In the genomic region with DNA sequence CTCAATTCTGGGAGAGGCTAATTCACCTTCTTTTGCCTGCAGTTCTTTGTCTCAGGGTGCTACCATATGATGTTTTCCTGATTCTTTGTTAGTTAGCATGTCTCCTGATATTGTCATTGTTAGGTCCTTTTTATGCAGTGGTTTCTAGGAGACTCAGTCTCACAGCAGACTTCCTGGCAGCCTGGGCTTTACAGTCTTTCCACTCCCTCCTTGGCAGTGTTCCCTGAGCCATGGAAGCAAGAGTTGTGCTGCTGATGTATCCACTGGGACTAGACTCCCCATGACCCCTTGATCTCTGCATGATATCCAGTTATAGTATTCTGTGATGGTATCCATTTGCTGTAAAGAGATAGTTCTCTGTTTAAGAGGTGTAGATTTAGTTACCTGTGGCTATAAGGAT, we compare ENCODE assay signal across 16 mouse cellular contexts.
A peak's percentile ranks its signal among the peaks of the same experiment; 100 is the strongest.
DNase-seq lines count a peak whose midpoint lies in the region; ATAC-seq and TF ChIP-seq lines count a peak whose summit lies in the region.
"Had no signal": no experiment of that assay in that cellular context is flagged by ENCODE, and none has a peak within 500 bp of the region (broad histone marks: within the 10 kb centered on the region; RNA-seq: fewer than 3 reads in every experiment).

No protein-coding gene starts in this region.

- peak; percentile 47 for DNase-seq in forebrain, embryonic 14.5 days (ENCODE audit: low spot score)
- DNase-seq in forebrain, embryonic 11.5 days (ENCODE audit: low spot score) = no peak
- no peak for DNase-seq in midbrain, embryonic 10.5 days (ENCODE audit: low spot score)
- DNase-seq in urinary bladder, postnatal 36 days (ENCODE audit: low spot score in 2 of 2) = no peak
- no peak for DNase-seq in frontal cortex, postnatal 14 days (ENCODE audit: low spot score in 2 of 2)
- DNase-seq: cerebellum, postnatal 36 days; gastrocnemius, postnatal 14 days; right cerebral cortex, postnatal 4 days had no signal

- H3K9me3 ChIP-seq in forebrain, embryonic 14.5 days (replicated peaks; ENCODE audit: control insufficient read depth, low read length) = no peaks in the 10 kb centered on the region
- H3K9me3 ChIP-seq in forebrain, embryonic 11.5 days (ENCODE audit: control insufficient read depth, low read length) = no peaks in the 10 kb centered on the region
- no peaks in the 10 kb centered on the region for H3K9me3 ChIP-seq in midbrain, embryonic 13.5 days
- no peaks in the 10 kb centered on the region for H3K9me3 ChIP-seq in midbrain, embryonic 10.5 days (replicated peaks)
- no peaks in the 10 kb centered on the region for H3K9me3 ChIP-seq in midbrain, embryonic 15.5 days
- H3K9me3 ChIP-seq: embryonic facial prominence, embryonic 15.5 days; intestine, embryonic 15.5 days; limb, embryonic 12.5 days had no signal

- ATAC-seq in forebrain, embryonic 14.5 days = peak; percentile 27; the same call in 1 of the 2 replicates
- no peak for ATAC-seq in forebrain, embryonic 11.5 days (replicated peaks; ENCODE audit: low FRiP score)
- 0 out of 2 replicates have a peak, but pooled peaks have one; percentile 48 for ATAC-seq in midbrain, embryonic 13.5 days
- 0 out of 2 replicates have a peak, but pooled peaks have one; percentile 15 for ATAC-seq in midbrain, embryonic 15.5 days (replicated peaks)
- ATAC-seq: intestine, embryonic 15.5 days; Patski had no signal

- no peak overlapping the region for H3K4me3 ChIP-seq in forebrain, embryonic 14.5 days (ENCODE audit: low read depth, low read length)
- H3K4me3 ChIP-seq in forebrain, embryonic 11.5 days (ENCODE audit: low read depth, low read length) = no peak overlapping the region
- no peak overlapping the region for H3K4me3 ChIP-seq in midbrain, embryonic 13.5 days (replicated peaks)
- H3K4me3 ChIP-seq in midbrain, embryonic 10.5 days = no peak overlapping the region
- H3K4me3 ChIP-seq in embryonic fibroblast, embryonic 13.5 days (ENCODE audit: insufficient read depth, low read length) = no peak overlapping the region
- no peak overlapping the region for H3K4me3 ChIP-seq in midbrain, embryonic 15.5 days
- H3K4me3 ChIP-seq: embryonic facial prominence, embryonic 15.5 days; intestine, embryonic 15.5 days; limb, embryonic 12.5 days had no signal

- TF ChIP-seq CTCF in embryonic fibroblast, embryonic 13.5 days (IDR thresholded peaks at IDR 0.05; ENCODE audit: borderline replicate concordance, insufficient read depth, low read length) = no peak

- no peaks in the 10 kb centered on the region for H3K27me3 ChIP-seq in forebrain, embryonic 14.5 days (replicated peaks; ENCODE audit: control insufficient read depth, insufficient read depth, low read length)
- H3K27me3 ChIP-seq in forebrain, embryonic 11.5 days (ENCODE audit: control insufficient read depth, insufficient read depth, low read length) = no peaks in the 10 kb centered on the region
- H3K27me3 ChIP-seq in midbrain, embryonic 13.5 days = no peaks in the 10 kb centered on the region
- no peaks in the 10 kb centered on the region for H3K27me3 ChIP-seq in midbrain, embryonic 10.5 days (ENCODE audit: low read depth, poor library complexity, severe bottlenecking)
- no peaks in the 10 kb centered on the region for H3K27me3 ChIP-seq in midbrain, embryonic 15.5 days (replicated peaks)
- H3K27me3 ChIP-seq: embryonic facial prominence, embryonic 15.5 days; intestine, embryonic 15.5 days; limb, embryonic 12.5 days; Patski had no signal

- H3K27ac ChIP-seq in forebrain, embryonic 14.5 days (ENCODE audit: low read depth, low read length) = no peak overlapping the region
- no peak overlapping the region for H3K27ac ChIP-seq in forebrain, embryonic 11.5 days (ENCODE audit: low read depth, low read length)
- no peak overlapping the region for H3K27ac ChIP-seq in midbrain, embryonic 13.5 days
- no peak overlapping the region for H3K27ac ChIP-seq in midbrain, embryonic 10.5 days (replicated peaks)
- H3K27ac ChIP-seq in embryonic fibroblast, embryonic 13.5 days (ENCODE audit: insufficient read depth, low read length) = peak overlapping the region; percentile 72; the same call in 1 of the 2 replicates
- 0 out of 2 replicates have a peak overlapping the region, but pooled peaks have one; percentile 25 for H3K27ac ChIP-seq in midbrain, embryonic 15.5 days
- H3K27ac ChIP-seq: embryonic facial prominence, embryonic 15.5 days; intestine, embryonic 15.5 days; limb, embryonic 12.5 days; stomach, postnatal 0 days had no signal

- no peaks in the 10 kb centered on the region; the same call in 1 of the 2 replicates for H3K4me1 ChIP-seq in forebrain, embryonic 14.5 days (ENCODE audit: control insufficient read depth, insufficient read depth, low read length)
- H3K4me1 ChIP-seq in forebrain, embryonic 11.5 days (replicated peaks; ENCODE audit: control insufficient read depth, insufficient read depth, low read length) = no peaks in the 10 kb centered on the region
- H3K4me1 ChIP-seq in midbrain, embryonic 13.5 days (replicated peaks) = peaks cover 8% of the 10 kb centered on the region
- no peaks in the 10 kb centered on the region for H3K4me1 ChIP-seq in midbrain, embryonic 10.5 days
- H3K4me1 ChIP-seq in embryonic fibroblast, embryonic 13.5 days (ENCODE audit: control insufficient read depth, insufficient read depth, low read length) = peaks cover 5% of the 10 kb centered on the region; the same call in 1 of the 2 replicates
- 0 out of 2 replicates have a peak, but pooled peaks cover 13% of the 10 kb centered on the region for H3K4me1 ChIP-seq in midbrain, embryonic 15.5 days
- H3K4me1 ChIP-seq: intestine, embryonic 15.5 days; limb, embryonic 12.5 days had no signal

- H3K9ac ChIP-seq in forebrain, embryonic 14.5 days (ENCODE audit: low read length) = no peak overlapping the region
- no peak overlapping the region for H3K9ac ChIP-seq in forebrain, embryonic 11.5 days (ENCODE audit: low read length)
- no peak overlapping the region for H3K9ac ChIP-seq in midbrain, embryonic 13.5 days (replicated peaks)
- no peak overlapping the region for H3K9ac ChIP-seq in midbrain, embryonic 15.5 days
- H3K9ac ChIP-seq: embryonic facial prominence, embryonic 15.5 days; intestine, embryonic 15.5 days; limb, embryonic 12.5 days had no signal

- H3K36me3 ChIP-seq in forebrain, embryonic 14.5 days (ENCODE audit: control insufficient read depth, insufficient read depth, low read length) = no peaks in the 10 kb centered on the region
- no peaks in the 10 kb centered on the region for H3K36me3 ChIP-seq in forebrain, embryonic 11.5 days (ENCODE audit: control insufficient read depth, insufficient read depth, low read length)
- H3K36me3 ChIP-seq in midbrain, embryonic 13.5 days = no peaks in the 10 kb centered on the region
- no peaks in the 10 kb centered on the region for H3K36me3 ChIP-seq in midbrain, embryonic 10.5 days
- H3K36me3 ChIP-seq in midbrain, embryonic 15.5 days (replicated peaks) = no peaks in the 10 kb centered on the region
- H3K36me3 ChIP-seq: embryonic facial prominence, embryonic 15.5 days; intestine, embryonic 15.5 days; limb, embryonic 12.5 days had no signal

- no peak for TF ChIP-seq POLR2A in embryonic fibroblast, embryonic 13.5 days (IDR thresholded peaks at IDR 0.05; ENCODE audit: low read depth, low read length)

- no peak overlapping the region for H3K4me2 ChIP-seq in forebrain, embryonic 14.5 days (ENCODE audit: low read length)
- no peak overlapping the region for H3K4me2 ChIP-seq in forebrain, embryonic 11.5 days (ENCODE audit: low read depth, low read length, severe bottlenecking)
- H3K4me2 ChIP-seq in midbrain, embryonic 13.5 days (replicated peaks) = no peak overlapping the region
- H3K4me2 ChIP-seq in midbrain, embryonic 15.5 days = no peak overlapping the region
- H3K4me2 ChIP-seq: embryonic facial prominence, embryonic 15.5 days; intestine, embryonic 15.5 days; limb, embryonic 12.5 days had no signal

Comparison
In these comparisons a context has a peak if more than half of its experiments do, and no peak if none do; other contexts are left out.
1. H3K27ac ChIP-seq: peak in embryonic fibroblast, embryonic 13.5 days (single experiment) and midbrain, embryonic 15.5 days (single experiment); none in forebrain, embryonic 14.5 days (single experiment), forebrain, embryonic 11.5 days (single experiment), midbrain, embryonic 13.5 days (single experiment) and midbrain, embryonic 10.5 days (single experiment).